Mouse (Mus musculus) forebrain, embryonic 11.5 days (tissue): ENCODE data around the gene Add3. TPM values are rescaled to one million over a fixed set of nuclear protein-coding genes. Genes with fewer than 3 reads are reported as not detected.

ENCODE experiments used
- ATAC-seq: fragments of 200-750 bp; cut with Nextera tagmentation; replicated peaks from 2 replicates; pipeline ENCODE4 v1.8.0; 2017; ENCODE audit warnings: moderate TSS enrichment; ENCODE audit not compliant: low FRiP score
- DNase-seq: peaks from one replicate; pipeline ENCODE4 v3.0.0-alpha.2; 2017; ENCODE audit warnings: low spot score
- H3K27ac ChIP-seq: fragments of 300-500 bp; sonication (generic); 2 replicates; pipeline ENCODE4 v1.5.1; 2014; ENCODE audit warnings: low read depth, low read length
- H3K27me3 ChIP-seq: fragments of 300-500 bp; sonication (generic); 2 replicates; pipeline ENCODE4 v1.6.1; 2014; ENCODE audit warnings: mild to moderate bottlenecking, low read length, mixed read lengths; ENCODE audit not compliant: control insufficient read depth, insufficient read depth
- H3K36me3 ChIP-seq: fragments of 300-500 bp; sonication (generic); 2 replicates; pipeline ENCODE4 v1.6.1; 2014; ENCODE audit warnings: mild to moderate bottlenecking, low read length, moderate library complexity, mixed read lengths; ENCODE audit not compliant: control insufficient read depth, insufficient read depth
- H3K4me1 ChIP-seq: fragments of 300-500 bp; sonication (generic); replicated peaks from 2 replicates; pipeline ENCODE4 v1.6.1; 2014; ENCODE audit warnings: low read length, mixed read lengths; ENCODE audit not compliant: control insufficient read depth, insufficient read depth
- H3K4me2 ChIP-seq: fragments of 300-500 bp; sonication (generic); 2 replicates; pipeline ENCODE4 v1.6.1; 2014; ENCODE audit warnings: low read depth, mild to moderate bottlenecking, low read length, moderate library complexity, mixed read lengths; ENCODE audit not compliant: severe bottlenecking
- H3K4me3 ChIP-seq: fragments of 300-500 bp; sonication (generic); 2 replicates; pipeline ENCODE4 v1.5.1; 2014; ENCODE audit warnings: low read depth, low read length
- H3K9ac ChIP-seq: fragments of 300-500 bp; sonication (generic); 2 replicates; pipeline ENCODE4 v1.6.1; 2014; ENCODE audit warnings: low read length
- H3K9me3 ChIP-seq: fragments of 300-500 bp; sonication (generic); 2 replicates; pipeline ENCODE4 v1.6.1; 2016; ENCODE audit warnings: low read length, mixed read lengths; ENCODE audit not compliant: control insufficient read depth
- WGBS: fragments of 180-500 bp; shearing (Covaris S2); extraction: QIAGEN DNeasy Blood & Tissue Kit; methylation state at CpG from one replicate; pipeline ENCODE4 v1.1.7; 2014; 5-methylcytosine and 5-hydroxymethylcytosine counted together
- polyA plus RNA-seq: library from polyadenylated mRNA; unstranded; fragments of >200 nt; fragmentation: Nextera tagmentation; extraction: Ambion mirVana; gene quantifications from 2 replicates; pipeline ENCODE4 v1.2.1, GENCODE M21; 2014

The Add3 gene
- polyA plus RNA-seq, 1 experiment from 2014 or later: 61.5 TPM

- no peaks in the 10 kb centered on the region; the same call in 1 of the 2 replicates for H3K4me1 ChIP-seq
- ATAC-seq: no peak
- no peaks in the 10 kb centered on the region for H3K36me3 ChIP-seq
- no peaks in the 10 kb centered on the region for H3K27me3 ChIP-seq
- no peaks in the 10 kb centered on the region for H3K9me3 ChIP-seq
- 92% methylated on average over 3 of the region's 3 CpGs for WGBS
- H3K27ac ChIP-seq: no peak overlapping the region
- no peak overlapping the region for H3K4me2 ChIP-seq
- no peak for DNase-seq
- no peak overlapping the region for H3K4me3 ChIP-seq
- no peak overlapping the region for H3K9ac ChIP-seq
Observed at GRCm38 (mm10) chr19:53154156-53154555, 13.9 kb downstream of the Add3 start.

GRCm38 (mm10) chr19:53156361-53156760, 16.1 kb downstream of the Add3 start:
- Histone ChIP-seq H3K36me3 (no peaks in the 10 kb centered on the region), H3K27me3 (no peaks in the 10 kb centered on the region), H3K9me3 (no peaks in the 10 kb centered on the region), H3K4me3 (no peak overlapping the region), H3K27ac (no peak overlapping the region), H3K4me1 (no peaks in the 10 kb centered on the region), H3K4me2 (no peak overlapping the region), H3K9ac (no peak overlapping the region)
- DNase-seq: no peak
- ATAC-seq: no peak
- WGBS: 83% methylated on average over 3 of the region's 3 CpGs

GRCm38 (mm10) chr19:53157176-53157575, 16.9 kb downstream of the Add3 start:
- Histone ChIP-seq H3K4me1 (no peaks in the 10 kb centered on the region), H3K9me3 (no peaks in the 10 kb centered on the region), H3K27me3 (no peaks in the 10 kb centered on the region), H3K27ac (no peak overlapping the region), H3K36me3 (no peaks in the 10 kb centered on the region), H3K9ac (no peak overlapping the region), H3K4me3 (no peak overlapping the region), H3K4me2 (no peak overlapping the region)
- ATAC-seq: no peak
- DNase-seq: no peak
- 79% methylated on average over 5 of the region's 5 CpGs for WGBS

- 36% methylated on average over 7 of the region's 7 CpGs for WGBS
- Histone ChIP-seq H3K4me2 (no peak overlapping the region), H3K9me3 (no peaks in the 10 kb centered on the region), H3K36me3 (no peaks in the 10 kb centered on the region), H3K9ac (no peak overlapping the region), H3K4me3 (no peak overlapping the region), H3K27me3 (no peaks in the 10 kb centered on the region), H3K4me1 (no peaks in the 10 kb centered on the region), H3K27ac (no peak overlapping the region)
- no peak for ATAC-seq
- no peak for DNase-seq
Observed at GRCm38 (mm10) chr19:53159351-53159750, 19.1 kb downstream of the Add3 start.

GRCm38 (mm10) chr19:53162927-53163326, 22.7 kb downstream of the Add3 start:
- H3K4me1 ChIP-seq: no peaks in the 10 kb centered on the region
- 90% methylated on average over 6 of the region's 6 CpGs for WGBS
- no peak overlapping the region for H3K4me3 ChIP-seq
- H3K9ac ChIP-seq: no peak overlapping the region
- H3K4me2 ChIP-seq: no peak overlapping the region
- ATAC-seq: no peak
- no peaks in the 10 kb centered on the region for H3K27me3 ChIP-seq
- H3K27ac ChIP-seq: no peak overlapping the region
- no peak for DNase-seq
- H3K9me3 ChIP-seq: no peaks in the 10 kb centered on the region
- H3K36me3 ChIP-seq: no peaks in the 10 kb centered on the region

- H3K4me1 ChIP-seq: no peaks in the 10 kb centered on the region
- WGBS: 86% methylated on average over 7 of the region's 7 CpGs
- DNase-seq: no peak
- H3K27me3 ChIP-seq: no peaks in the 10 kb centered on the region
- ATAC-seq: no peak
- H3K4me2 ChIP-seq: no peak overlapping the region
- no peak overlapping the region for H3K4me3 ChIP-seq
- H3K9ac ChIP-seq: no peak overlapping the region
- no peaks in the 10 kb centered on the region for H3K36me3 ChIP-seq
- no peaks in the 10 kb centered on the region for H3K9me3 ChIP-seq
- H3K27ac ChIP-seq: no peak overlapping the region
Observed at GRCm38 (mm10) chr19:53164645-53165044, 24.4 kb downstream of the Add3 start.

- 53% methylated on average over 4 of the region's 4 CpGs for WGBS
- Histone ChIP-seq H3K27ac (no peak overlapping the region), H3K4me1 (no peaks in the 10 kb centered on the region), H3K4me3 (no peak overlapping the region), H3K27me3 (no peaks in the 10 kb centered on the region), H3K36me3 (no peaks in the 10 kb centered on the region), H3K4me2 (no peak overlapping the region), H3K9ac (no peak overlapping the region), H3K9me3 (no peaks in the 10 kb centered on the region)
- ATAC-seq (no peak), DNase-seq (no peak)
Observed at GRCm38 (mm10) chr19:53165305-53166240, 25.3 kb downstream of the Add3 start.

GRCm38 (mm10) chr19:53166367-53166766, 26.1 kb downstream of the Add3 start:
- no peak overlapping the region for H3K9ac ChIP-seq
- no peaks in the 10 kb centered on the region for H3K9me3 ChIP-seq
- H3K4me1 ChIP-seq: no peaks in the 10 kb centered on the region
- no peak overlapping the region for H3K27ac ChIP-seq
- H3K4me3 ChIP-seq: no peak overlapping the region
- H3K27me3 ChIP-seq: no peaks in the 10 kb centered on the region
- no peak overlapping the region for H3K4me2 ChIP-seq
- no peak for DNase-seq
- ATAC-seq: no peak
- 93% methylated on average over 10 of the region's 10 CpGs for WGBS
- H3K36me3 ChIP-seq: no peaks in the 10 kb centered on the region

- no peaks in the 10 kb centered on the region for H3K36me3 ChIP-seq
- H3K4me2 ChIP-seq: no peak overlapping the region
- no peaks in the 10 kb centered on the region for H3K4me1 ChIP-seq
- ATAC-seq: no peak
- no peaks in the 10 kb centered on the region for H3K27me3 ChIP-seq
- H3K27ac ChIP-seq: no peak overlapping the region
- no peaks in the 10 kb centered on the region for H3K9me3 ChIP-seq
- WGBS: 79% methylated on average over 5 of the region's 5 CpGs
- no peak for DNase-seq
- H3K4me3 ChIP-seq: no peak overlapping the region
- H3K9ac ChIP-seq: no peak overlapping the region
Observed at GRCm38 (mm10) chr19:53168576-53168975, 28.3 kb downstream of the Add3 start.
